Mouse (Mus musculus) liver, embryonic 14.5 days (tissue): ENCODE data around the gene Gm44790. TPM values are rescaled to one million over a fixed set of nuclear protein-coding genes. Genes with fewer than 3 reads are reported as not detected.
A peak's percentile ranks its signal among the peaks of the same experiment; 100 is the strongest.

Experiments
- ATAC-seq: fragments of 200-750 bp; cut with Nextera tagmentation; 2 replicates; pipeline ENCODE4 v1.8.0; 2017; ENCODE audit warnings: moderate number of reproducible peaks, mild to moderate bottlenecking, moderate library complexity; ENCODE audit not compliant: insufficient read depth
- DNase-seq, 3 experiments: peaks; one replicate each; pipeline ENCODE4 v3.0.0-alpha.2; 2012 to 2013; ENCODE audit warnings: low read depth in 3 of 3, low spot score in 3 of 3
- H3K27ac ChIP-seq: fragments of 300-500 bp; sonication (generic); 2 replicates; pipeline ENCODE4 v1.5.1; 2014; ENCODE audit warnings: moderate library complexity, mild to moderate bottlenecking, control low read depth, inconsistent platforms
- H3K27me3 ChIP-seq: fragments of 300-500 bp; sonication (generic); 2 replicates; pipeline ENCODE4 v1.6.1; 2014; ENCODE audit warnings: mild to moderate bottlenecking, low read length, moderate library complexity; ENCODE audit not compliant: control insufficient read depth, insufficient read depth
- H3K36me3 ChIP-seq: fragments of 300-500 bp; sonication (generic); replicated peaks from 2 replicates; pipeline ENCODE4 v1.6.1; 2014; ENCODE audit warnings: low read depth; ENCODE audit not compliant: control insufficient read depth, insufficient read depth
- H3K4me1 ChIP-seq, 2 experiments: fragments of 200-500 bp in 1 of 2; fragments of 300-500 bp in 1 of 2; sonication (generic) in 1 of 2; replicated peaks; 2 replicates each; pipeline ENCODE4 v1.6.1; 2012 to 2014; ENCODE audit warnings: antibody characterized with exemption in 1 of 2, inconsistent platforms in 1 of 2, low read length in 1 of 2; ENCODE audit not compliant: control insufficient read depth in 2 of 2, insufficient read depth in 2 of 2
- H3K4me2 ChIP-seq: fragments of 300-500 bp; sonication (generic); 2 replicates; pipeline ENCODE4 v1.6.1; 2014; ENCODE audit warnings: low read depth, mild to moderate bottlenecking, control low read depth, moderate library complexity
- H3K4me3 ChIP-seq, 2 experiments: fragments of 200-500 bp in 1 of 2; fragments of 300-500 bp in 1 of 2; sonication (generic) in 1 of 2; 2 replicates each; pipeline ENCODE4 v1.5.1; 2012 to 2014; ENCODE audit warnings: low read depth in 2 of 2, low read length in 2 of 2, mild to moderate bottlenecking in 2 of 2, control low read depth in 1 of 2, inconsistent platforms in 1 of 2, moderate library complexity in 1 of 2; ENCODE audit not compliant: insufficient read depth in 1 of 2
- H3K9ac ChIP-seq: fragments of 300-500 bp; sonication (generic); replicated peaks from 2 replicates; pipeline ENCODE4 v1.6.1; 2014; ENCODE audit warnings: mild to moderate bottlenecking, control low read depth, moderate library complexity
- H3K9me3 ChIP-seq: fragments of 300-500 bp; sonication (generic); 2 replicates; pipeline ENCODE4 v1.6.1; 2016; ENCODE audit warnings: low read length, mixed read lengths; ENCODE audit not compliant: control insufficient read depth
- CTCF ChIP-seq: IDR thresholded peaks from 2 replicates; pipeline ENCODE4 v1.5.1; 2016; ENCODE audit warnings: antibody characterized with exemption, low read depth, control low read depth
- EP300 ChIP-seq: IDR thresholded peaks from 2 replicates; pipeline ENCODE4 v1.6.1; 2016; ENCODE audit warnings: antibody characterized with exemption, low read depth
- WGBS: fragments of 180-500 bp; shearing (Covaris S2); extraction: QIAGEN DNeasy Blood & Tissue Kit; methylation state at CpG from one replicate; pipeline ENCODE4 v1.1.7; 2014; ENCODE audit not compliant: insufficient replicate concordance; 5-methylcytosine and 5-hydroxymethylcytosine counted together
- polyA plus RNA-seq, 2 experiments: library from polyadenylated mRNA; depleted of rRNA in 1 of 2; stranded (reverse) in 1 of 2; unstranded in 1 of 2; fragments of >200 nt; fragmentation: Nextera tagmentation in 1 of 2; extraction: Ambion mirVana in 1 of 2; gene quantifications; 2 replicates each; pipeline versions ENCODE4 v1.2.1 to v1.2.3; 2012 to 2014

The Gm44790 gene
- polyA plus RNA-seq, 2 experiments = 0.11 TPM; not detected in 1

DNA sequence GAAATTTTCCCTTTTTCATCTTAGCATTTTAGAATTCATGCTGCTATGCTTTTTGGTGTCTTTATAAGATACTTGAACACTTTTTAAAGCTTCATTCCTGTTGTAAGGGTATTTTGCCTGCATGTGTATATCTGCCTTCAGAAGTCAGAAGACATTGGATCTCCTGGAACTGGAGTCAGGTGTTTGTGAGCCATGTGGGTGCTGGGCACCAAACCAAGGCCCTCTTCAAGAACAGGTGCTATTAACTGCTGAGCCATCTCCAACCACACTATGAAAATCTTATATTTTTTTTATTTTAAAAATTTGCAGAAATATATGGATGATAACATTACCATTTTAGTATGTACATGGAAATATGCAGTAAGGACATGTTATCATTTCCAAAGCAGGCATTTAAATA, 20.2 kb upstream of the Gm44790 start:
- peaks cover 2 to 13% of the 10 kb centered on the region in 2 experiments; a peak in 3 of 4 replicates for H3K4me1 ChIP-seq
- no peak overlapping the region for H3K4me2 ChIP-seq
- H3K4me3 ChIP-seq = no peak overlapping the region
- H3K36me3 ChIP-seq = no peaks in the 10 kb centered on the region; the same call in 1 of the 2 replicates
- ATAC-seq (no peak), DNase-seq (no peak)
- H3K9ac ChIP-seq = no peak overlapping the region
- no peaks in the 10 kb centered on the region for H3K9me3 ChIP-seq
- no peak overlapping the region for H3K27ac ChIP-seq
- TF ChIP-seq EP300 (no peak), CTCF (no peak)
- no peaks in the 10 kb centered on the region for H3K27me3 ChIP-seq

DNA sequence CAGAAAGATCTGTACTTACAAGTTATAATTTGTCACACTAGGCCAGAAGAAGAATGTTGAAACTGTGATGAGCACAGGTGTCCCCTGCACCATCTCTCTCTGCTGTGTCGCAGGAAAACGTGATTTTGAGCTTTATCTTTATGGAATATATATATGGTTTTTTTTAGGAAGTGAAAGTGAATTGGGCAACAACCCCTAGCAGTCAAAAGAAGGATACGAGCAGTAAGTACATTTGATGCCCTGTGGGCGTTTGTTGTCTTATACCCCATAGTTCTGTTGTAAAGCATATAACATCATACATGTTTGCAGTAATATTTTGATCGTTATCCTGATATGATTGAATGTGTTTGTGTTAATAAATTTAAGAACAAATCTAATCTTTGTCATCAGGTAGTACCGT, 7.7 kb upstream of the Gm44790 start:
- no peak overlapping the region for H3K4me2 ChIP-seq
- ATAC-seq = no peak
- H3K4me1 ChIP-seq = no peaks in the 10 kb centered on the region
- H3K27ac ChIP-seq = no peak overlapping the region
- no peak for TF ChIP-seq CTCF
- TF ChIP-seq EP300 = no peak
- no peak for DNase-seq
- H3K27me3 ChIP-seq = no peaks in the 10 kb centered on the region
- H3K36me3 ChIP-seq = peaks cover 6% of the 10 kb centered on the region
- 70% methylated on average over 6 of the region's 6 CpGs for WGBS
- no peak overlapping the region for H3K4me3 ChIP-seq
- H3K9ac ChIP-seq = no peak overlapping the region
- no peaks in the 10 kb centered on the region for H3K9me3 ChIP-seq

DNA sequence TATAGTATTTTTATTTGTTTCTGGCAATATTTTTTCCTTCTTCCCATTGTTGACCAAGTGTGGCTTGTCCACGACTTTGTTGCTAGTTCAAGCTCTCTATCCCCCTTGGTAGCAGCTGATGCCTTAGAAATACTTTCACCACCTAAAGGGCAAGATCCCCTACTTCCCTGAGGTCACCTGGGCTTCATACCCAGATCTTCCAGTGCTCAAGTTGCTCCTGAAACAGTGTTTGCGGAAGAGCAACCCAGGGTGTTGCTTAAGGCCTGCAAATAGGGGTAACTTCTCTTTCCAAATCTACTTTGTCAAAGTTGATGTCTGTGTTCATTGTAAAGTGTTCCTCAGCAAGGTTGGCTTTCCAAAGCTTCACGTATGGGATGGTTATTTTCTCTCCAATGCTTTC, 7.2 kb upstream of the Gm44790 start:
- Histone ChIP-seq H3K4me3 (no peak overlapping the region), H3K9ac (no peak overlapping the region), H3K4me2 (no peak overlapping the region), H3K36me3 (peaks cover 6% of the 10 kb centered on the region), H3K27ac (no peak overlapping the region), H3K4me1 (no peaks in the 10 kb centered on the region), H3K27me3 (no peaks in the 10 kb centered on the region), H3K9me3 (no peaks in the 10 kb centered on the region)
- DNase-seq (no peak), ATAC-seq (no peak)
- whole genome bisulfite sequencing = 78% methylated on average over 3 of the region's 3 CpGs
- TF ChIP-seq EP300 (no peak), CTCF (no peak)

DNA sequence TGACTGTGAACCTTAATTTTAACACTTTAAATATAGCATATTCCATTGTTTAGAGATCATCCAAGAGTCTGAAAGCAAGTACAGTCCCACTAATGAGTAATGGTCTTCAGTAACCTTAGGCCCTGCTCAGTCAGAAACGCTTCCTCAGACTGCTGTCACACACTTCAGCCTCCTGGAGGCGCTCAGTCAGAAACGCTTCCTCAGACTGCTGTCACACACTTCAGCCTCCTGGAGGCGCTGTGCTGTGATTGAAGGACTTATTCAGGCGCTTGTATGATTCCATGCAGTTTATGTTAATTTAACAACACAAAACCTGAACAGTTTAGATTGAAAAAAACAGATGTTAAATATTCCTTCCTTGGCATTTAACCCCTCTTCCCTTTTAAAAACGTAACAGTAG, 6.0 kb upstream of the Gm44790 start:
- ATAC-seq (no peak), DNase-seq (no peak)
- H3K27me3 ChIP-seq = no peaks in the 10 kb centered on the region
- H3K27ac ChIP-seq = no peak overlapping the region
- no peak overlapping the region for H3K4me2 ChIP-seq
- H3K4me3 ChIP-seq = no peak overlapping the region
- TF ChIP-seq CTCF (peak; percentile 60), EP300 (no peak)
- no peak overlapping the region for H3K9ac ChIP-seq
- no peaks in the 10 kb centered on the region for H3K4me1 ChIP-seq
- peaks cover 5% of the 10 kb centered on the region for H3K36me3 ChIP-seq
- no peaks in the 10 kb centered on the region for H3K9me3 ChIP-seq
- 77% methylated on average over 6 of the region's 6 CpGs for WGBS

DNA sequence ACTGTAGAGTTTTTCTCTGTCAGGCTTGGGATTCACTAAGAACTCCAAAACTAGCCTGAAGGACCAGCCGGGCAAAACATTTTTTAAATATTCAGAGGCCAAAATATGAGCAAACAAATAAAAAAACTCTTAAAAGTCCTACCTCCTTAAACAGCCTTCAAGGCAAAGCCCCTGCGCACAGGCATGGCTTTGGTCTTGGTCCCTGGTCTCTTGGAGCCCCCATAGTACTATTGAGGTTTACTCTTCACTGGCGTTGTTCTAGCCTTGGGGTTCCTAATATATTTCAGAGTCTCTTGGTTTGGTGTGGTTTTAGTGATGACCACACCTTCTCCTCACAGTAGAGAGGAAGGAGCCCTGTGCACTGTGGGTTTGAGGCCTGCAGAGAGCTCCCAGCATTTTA, 5.1 kb downstream of the Gm44790 start:
- Histone ChIP-seq H3K4me1 (no peaks in the 10 kb centered on the region), H3K4me2 (no peak overlapping the region), H3K27me3 (no peaks in the 10 kb centered on the region), H3K9ac (no peak overlapping the region), H3K27ac (no peak overlapping the region), H3K9me3 (no peaks in the 10 kb centered on the region), H3K36me3 (peaks cover 18% of the 10 kb centered on the region; the same call in 1 of the 2 replicates), H3K4me3 (no peak overlapping the region)
- ATAC-seq (no peak), DNase-seq (no peak)
- WGBS = 83% methylated on average over 3 of the region's 3 CpGs
- TF ChIP-seq CTCF (no peak), EP300 (no peak)

DNA sequence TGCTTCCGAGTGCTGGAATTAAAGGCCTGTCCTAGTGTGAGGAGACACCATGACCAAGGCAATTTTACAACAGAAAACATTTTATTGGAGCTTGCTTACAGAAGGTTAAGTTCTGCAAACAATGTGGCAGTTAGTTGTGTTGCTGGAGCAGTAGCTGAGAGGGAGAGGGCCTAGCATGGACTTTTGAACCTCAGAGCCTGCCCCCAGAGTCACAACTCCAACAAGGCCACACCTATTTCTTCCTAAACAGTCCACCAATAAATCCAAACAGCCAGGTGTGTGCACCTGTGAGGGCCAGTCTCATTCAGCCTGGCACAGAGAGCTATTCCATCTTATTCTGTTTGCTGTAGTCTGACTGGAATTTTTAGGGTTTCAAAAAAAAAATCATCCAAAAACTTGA, 7.2 kb downstream of the Gm44790 start:
- no peak overlapping the region for H3K9ac ChIP-seq
- no peak overlapping the region for H3K4me2 ChIP-seq
- H3K36me3 ChIP-seq = peaks cover 4% of the 10 kb centered on the region; the same call in 1 of the 2 replicates
- ATAC-seq = no peak
- no peak overlapping the region for H3K27ac ChIP-seq
- H3K27me3 ChIP-seq = no peaks in the 10 kb centered on the region
- DNase-seq = no peak
- peaks cover 2 to 3% of the 10 kb centered on the region in 2 experiments; a peak in 1 of 4 replicates for H3K4me1 ChIP-seq
- H3K4me3 ChIP-seq = no peak overlapping the region
- WGBS = 81% methylated on average over 1 of the region's 1 CpGs
- H3K9me3 ChIP-seq = no peaks in the 10 kb centered on the region
- TF ChIP-seq CTCF (no peak), EP300 (no peak)
